Mouse (Mus musculus): ENCODE data around the gene Bpifb2.

GRCm38 (mm10) chr2:153902726-153903125 is 27.9 kb downstream of the Bpifb2 start:
- TF ChIP-seq CTCF (IDR thresholded peaks at IDR 0.05; ENCODE audit: borderline replicate concordance, extremely low read depth, insufficient read depth, insufficient read length), result no peak
- TF ChIP-seq POLR2A (IDR thresholded peaks at IDR 0.05; ENCODE audit: borderline replicate concordance, extremely low read depth, insufficient read depth, insufficient read length, poor library complexity, severe bottlenecking), result no peak
